17 mouse cellular contexts compared by ENCODE assay signal in genomic region chr5:27687311-27687710, GRCm38 (mm10).
A peak's percentile ranks its signal among the peaks of the same experiment; 100 is the strongest.
DNase-seq lines count a peak whose midpoint lies in the region; ATAC-seq and TF ChIP-seq lines count a peak whose summit lies in the region.
"Had no signal": no experiment of that assay in that cellular context is flagged by ENCODE, and none has a peak within 500 bp of the region (broad histone marks: within the 10 kb centered on the region; RNA-seq: fewer than 3 reads in every experiment).

No protein-coding gene starts in this region.

- H3K4me2 ChIP-seq in intestine, postnatal 0 days (replicated peaks; ENCODE audit: low read depth): no peak overlapping the region
- H3K4me2 ChIP-seq in intestine, embryonic 16.5 days (ENCODE audit: low read depth, low read length): no peak overlapping the region
- H3K4me2 ChIP-seq: heart, embryonic 15.5 days; hindbrain, embryonic 12.5 days; neural tube, embryonic 15.5 days had no signal

- 70% methylated on average over 2 of the region's 2 CpGs for WGBS in intestine, postnatal 0 days
- WGBS in intestine, embryonic 16.5 days: 75% methylated on average over 2 of the region's 2 CpGs

- peak; percentile 58 for TF ChIP-seq CTCF in intestine, postnatal 0 days (IDR thresholded peaks at IDR 0.05; ENCODE audit: low read depth)
- peak; percentile 47 for TF ChIP-seq CTCF in E14TG2a.4 (conservative IDR thresholded peaks at IDR 0.05; ENCODE audit: low read length)

- no peaks in the 10 kb centered on the region for H3K27me3 ChIP-seq in intestine, postnatal 0 days (replicated peaks; ENCODE audit: control insufficient read depth, insufficient read depth, low read length)
- no peaks in the 10 kb centered on the region for H3K27me3 ChIP-seq in intestine, embryonic 16.5 days (replicated peaks; ENCODE audit: control insufficient read depth, insufficient read depth, low read length)
- H3K27me3 ChIP-seq in E14TG2a.4 (ENCODE audit: insufficient read depth, low read length): no peaks in the 10 kb centered on the region
- H3K27me3 ChIP-seq: heart, embryonic 15.5 days; hindbrain, embryonic 12.5 days; neural tube, embryonic 15.5 days had no signal

- no peak for ATAC-seq in intestine, postnatal 0 days
- no peak for ATAC-seq in intestine, embryonic 16.5 days

- no peaks in the 10 kb centered on the region for H3K36me3 ChIP-seq in intestine, postnatal 0 days (ENCODE audit: control insufficient read depth, insufficient read depth)
- H3K36me3 ChIP-seq in intestine, embryonic 16.5 days (ENCODE audit: control insufficient read depth, insufficient read depth, low read length): no peaks in the 10 kb centered on the region
- no peaks in the 10 kb centered on the region for H3K36me3 ChIP-seq in E14TG2a.4 (ENCODE audit: insufficient read depth, low read length)
- H3K36me3 ChIP-seq: heart, embryonic 15.5 days; hindbrain, embryonic 12.5 days had no signal

- no peak overlapping the region for H3K27ac ChIP-seq in intestine, postnatal 0 days (ENCODE audit: low read depth, low read length)
- no peak overlapping the region for H3K27ac ChIP-seq in intestine, embryonic 16.5 days (ENCODE audit: low read length)
- H3K27ac ChIP-seq: heart, embryonic 15.5 days; hindbrain, embryonic 12.5 days; neural tube, embryonic 15.5 days had no signal

- no peak overlapping the region for H3K9ac ChIP-seq in intestine, postnatal 0 days (ENCODE audit: low read depth, low read length)
- H3K9ac ChIP-seq in intestine, embryonic 16.5 days (ENCODE audit: low read depth, low read length): no peak overlapping the region
- H3K9ac ChIP-seq: heart, embryonic 15.5 days; hindbrain, embryonic 12.5 days; neural tube, embryonic 15.5 days had no signal

- H3K4me3 ChIP-seq in intestine, postnatal 0 days (ENCODE audit: low read depth, low read length): no peak overlapping the region
- H3K4me3 ChIP-seq in intestine, embryonic 16.5 days (ENCODE audit: low read length): no peak overlapping the region
- H3K4me3 ChIP-seq in E14TG2a.4 (replicated peaks; ENCODE audit: low read length): no peak overlapping the region
- H3K4me3 ChIP-seq: heart, embryonic 15.5 days; hindbrain, embryonic 12.5 days; neural tube, embryonic 15.5 days had no signal

- no peaks in the 10 kb centered on the region for H3K9me3 ChIP-seq in intestine, postnatal 0 days (ENCODE audit: control insufficient read depth)
- H3K9me3 ChIP-seq in intestine, embryonic 16.5 days (ENCODE audit: control insufficient read depth, low read length): no peaks in the 10 kb centered on the region
- no peaks in the 10 kb centered on the region for H3K9me3 ChIP-seq in E14TG2a.4 (ENCODE audit: low read length)
- H3K9me3 ChIP-seq: heart, embryonic 15.5 days; hindbrain, embryonic 12.5 days; neural tube, embryonic 15.5 days had no signal

- H3K4me1 ChIP-seq in intestine, postnatal 0 days (replicated peaks; ENCODE audit: control insufficient read depth, insufficient read depth, low read length): no peaks in the 10 kb centered on the region
- H3K4me1 ChIP-seq in intestine, embryonic 16.5 days (ENCODE audit: control insufficient read depth, insufficient read depth, low read length): no peaks in the 10 kb centered on the region
- no peaks in the 10 kb centered on the region for H3K4me1 ChIP-seq in E14TG2a.4 (replicated peaks; ENCODE audit: low read depth, low read length)
- H3K4me1 ChIP-seq: heart, embryonic 15.5 days; neural tube, embryonic 15.5 days had no signal

- DNase-seq in 3T3-L1 (ENCODE audit: low read depth, low spot score): peak; percentile 34
- peak; percentile 36 for DNase-seq in c-Kit-positive CD71-positive TER-119-positive erythroid progenitor cells, embryonic 14.5 days (ENCODE audit: low spot score)
- DNase-seq in adrenal gland, adult 2 months: no peak
- DNase-seq in cerebellum, adult 9-10 months: no peak
- DNase-seq: adrenal gland, postnatal 36 days; cerebellum, adult 11 months; kidney, adult 8-10 months; layer of hippocampus, adult 9-11 months; lung, adult 2 months; right cerebral cortex, adult 18-20 months; thymus, postnatal 4 days had no signal

Comparison
In these comparisons a context has a peak if more than half of its experiments do, and no peak if none do; other contexts are left out.
1. DNase-seq: peak in 3T3-L1 (single experiment) and c-Kit-positive CD71-positive TER-119-positive erythroid progenitor cells, embryonic 14.5 days (single experiment); none in adrenal gland, adult 2 months (single experiment) and cerebellum, adult 9-10 months (single experiment).